Mouse (Mus musculus): ENCODE data around the gene Mettl2.
"Not testable (repeated sequence)": the region's sequence is repeated elsewhere in the genome, so short reads cannot be mapped to it uniquely, and the experiment has no call there.

Mettl2 gene

DNA sequence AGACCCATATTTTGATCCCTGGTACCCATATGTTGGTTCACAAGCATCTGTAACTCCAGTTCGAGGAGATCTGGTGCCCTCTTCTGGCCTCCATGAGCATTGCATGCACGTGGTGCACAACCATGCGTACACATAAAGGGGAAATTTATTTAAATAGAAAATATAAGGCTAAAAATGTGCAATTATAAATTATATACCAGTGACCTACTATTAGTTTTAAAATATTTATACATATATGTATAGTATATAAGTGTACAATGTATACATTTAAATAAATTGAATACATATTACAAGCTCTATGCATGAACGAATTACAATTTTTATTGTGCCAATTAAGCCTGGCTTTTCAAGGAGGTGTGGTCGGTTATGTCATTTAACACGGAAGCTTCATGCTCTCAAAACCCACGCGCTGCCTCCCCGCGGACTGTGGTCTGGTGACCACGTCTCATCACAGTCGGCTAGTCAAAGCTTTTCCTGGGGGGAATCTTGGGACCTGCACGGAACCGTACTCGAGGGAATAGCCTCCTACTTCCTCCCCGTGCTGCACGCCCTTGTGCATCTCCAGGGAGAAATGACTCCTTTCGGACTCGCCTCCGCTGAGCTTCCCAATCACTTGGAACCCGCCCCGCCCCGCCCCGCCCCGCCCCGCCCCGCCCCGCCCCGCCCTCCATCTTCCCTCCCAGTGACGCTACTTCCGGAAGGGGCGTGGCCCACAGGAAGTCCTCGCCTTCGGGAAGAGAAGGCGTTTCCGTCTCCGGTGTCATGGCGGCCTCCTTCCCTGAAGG lies at the start of gene Mettl2:
Gene Mettl2 (plus strand): TSS at position 691 of the 785 bp plus-strand sequence.
- peak; percentile 71 for DNase-seq (ENCODE audit: low spot score in 2 of 2)

DNA sequence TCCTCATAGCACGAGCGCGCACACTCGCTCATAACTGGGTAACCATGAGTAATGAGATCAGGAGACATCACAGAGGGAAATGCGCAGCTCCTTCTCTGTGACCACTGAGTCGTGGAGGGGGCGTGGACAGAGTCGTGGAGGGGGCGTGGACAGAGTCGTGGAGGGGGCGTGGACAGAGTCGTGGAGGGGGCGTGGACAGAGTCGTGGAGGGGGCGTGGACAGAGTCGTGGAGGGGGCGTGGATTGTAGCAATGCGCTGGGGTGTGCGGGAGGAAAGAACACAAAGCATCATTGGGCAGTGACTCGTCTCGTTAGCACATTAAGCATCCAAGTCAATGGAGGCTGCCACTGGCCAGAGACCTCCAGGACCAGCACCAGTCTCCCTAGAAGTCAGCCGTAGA lies 13.8 kb upstream of the Mettl2 start:
- DNase-seq (ENCODE audit: low spot score in 2 of 2): not testable (repeated sequence)

DNA sequence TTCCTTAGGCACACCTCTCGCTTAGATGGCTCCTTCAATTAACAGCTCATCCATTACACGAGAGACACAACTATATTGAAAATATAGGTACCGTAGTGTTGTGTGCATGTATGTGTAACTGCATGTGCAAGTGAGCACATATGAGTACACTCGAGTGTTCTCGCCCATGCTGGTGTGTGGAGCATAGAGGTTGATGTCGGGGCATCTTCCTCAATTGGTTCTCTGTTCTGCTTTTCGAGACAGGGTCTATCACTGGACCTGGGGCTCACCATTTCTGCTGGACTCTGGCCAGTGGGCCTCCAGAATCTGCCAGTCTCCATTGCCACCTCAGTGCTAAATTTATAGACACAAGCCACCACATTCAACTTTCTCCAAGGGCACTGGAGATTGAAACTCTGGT lies 8.4 kb upstream of the Mettl2 start:
- DNase-seq (ENCODE audit: low spot score in 2 of 2): no peak

DNA sequence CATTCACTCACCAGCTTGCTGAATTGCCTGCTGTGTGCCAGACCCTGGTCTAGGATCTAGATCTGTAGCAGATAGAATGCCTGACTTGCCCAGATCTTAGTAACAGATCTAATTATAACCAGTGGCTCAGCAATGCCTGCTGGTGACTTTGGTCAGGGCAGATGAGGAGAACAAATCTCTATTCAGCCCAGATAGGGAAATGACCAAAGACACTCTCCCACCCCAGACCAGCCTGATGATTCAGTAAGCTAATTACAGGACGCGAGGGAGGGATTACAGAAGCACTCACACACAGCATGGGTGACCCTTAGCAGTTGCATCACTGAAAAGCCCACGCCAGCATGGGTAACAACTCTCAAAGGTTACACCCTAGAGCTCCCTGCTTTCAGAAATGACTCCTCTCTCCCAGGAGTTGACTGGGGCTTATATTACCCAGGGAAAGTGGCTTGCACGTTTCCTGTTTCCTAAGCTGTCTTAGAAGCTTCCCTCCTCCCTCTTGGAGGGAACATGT lies 5.6 kb upstream of the Mettl2 start:
- no peak for DNase-seq (ENCODE audit: low spot score in 2 of 2)

DNA sequence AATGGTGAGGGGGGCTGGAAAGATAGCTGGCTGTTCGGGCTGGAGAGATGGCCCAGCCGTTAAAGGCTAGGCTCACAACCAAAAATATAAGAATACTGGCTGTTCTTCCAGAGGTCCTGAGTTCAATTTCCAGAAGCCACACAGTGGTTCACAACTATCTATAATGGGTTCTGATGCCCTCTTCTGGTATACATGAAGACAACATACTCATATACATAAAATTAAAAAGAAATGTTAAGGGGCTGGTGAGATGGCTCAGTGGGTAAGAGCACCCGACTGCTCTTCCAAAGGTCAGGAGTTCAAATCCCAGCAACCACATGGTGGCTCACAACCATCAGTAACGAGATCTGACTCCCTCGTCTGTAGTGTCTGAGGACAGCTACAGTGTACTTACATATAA lies 4.4 kb upstream of the Mettl2 start:
- DNase-seq (ENCODE audit: low spot score in 2 of 2): not testable (repeated sequence)

DNA sequence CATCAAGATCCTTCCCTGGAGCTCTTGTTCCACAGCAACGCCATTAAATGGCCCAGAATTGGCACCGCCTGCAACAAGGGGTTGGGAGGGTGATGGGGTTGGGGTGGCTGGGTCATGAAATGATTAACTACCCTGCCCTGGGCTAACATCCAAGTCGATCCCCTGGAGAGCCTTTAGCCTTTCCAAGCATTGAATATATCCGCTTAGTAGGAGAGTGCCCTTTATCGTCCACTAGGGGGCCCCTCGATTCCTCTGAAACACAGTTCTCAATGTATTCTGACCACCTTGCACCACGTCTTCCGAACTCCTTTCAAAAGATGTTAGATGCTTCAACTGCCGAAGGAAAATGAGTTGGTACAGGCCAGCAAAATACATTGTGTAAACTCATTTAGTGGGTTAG lies 2.2 kb upstream of the Mettl2 start:
- no peak for DNase-seq (ENCODE audit: low spot score in 2 of 2)

DNA sequence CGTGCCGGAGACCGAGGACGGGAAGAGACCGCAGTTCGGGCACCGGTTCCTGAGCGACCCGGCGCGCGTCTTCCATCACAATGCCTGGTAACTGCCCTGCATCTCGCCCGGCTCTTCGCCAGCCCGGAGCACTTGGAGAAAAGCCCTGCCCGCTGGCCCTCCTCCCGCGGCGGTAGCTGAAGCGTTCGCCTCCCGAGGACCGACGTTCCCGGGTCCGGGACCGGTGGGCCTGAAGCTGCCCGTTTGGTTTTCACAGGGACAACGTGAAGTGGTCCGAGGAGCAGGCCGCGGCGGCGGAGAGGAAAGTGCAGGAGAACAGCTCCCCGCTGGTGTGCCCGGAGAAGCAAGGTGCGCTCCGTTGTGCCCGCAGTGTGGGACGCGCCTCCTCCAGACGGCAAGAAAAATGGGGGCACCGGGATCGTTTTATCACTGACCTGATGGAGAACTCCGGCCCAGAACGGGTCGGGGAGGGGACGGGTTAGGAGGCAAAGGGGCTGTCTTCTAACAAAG lies 350 bp downstream of the Mettl2 start:
- no peak for DNase-seq (ENCODE audit: low spot score in 2 of 2)

DNA sequence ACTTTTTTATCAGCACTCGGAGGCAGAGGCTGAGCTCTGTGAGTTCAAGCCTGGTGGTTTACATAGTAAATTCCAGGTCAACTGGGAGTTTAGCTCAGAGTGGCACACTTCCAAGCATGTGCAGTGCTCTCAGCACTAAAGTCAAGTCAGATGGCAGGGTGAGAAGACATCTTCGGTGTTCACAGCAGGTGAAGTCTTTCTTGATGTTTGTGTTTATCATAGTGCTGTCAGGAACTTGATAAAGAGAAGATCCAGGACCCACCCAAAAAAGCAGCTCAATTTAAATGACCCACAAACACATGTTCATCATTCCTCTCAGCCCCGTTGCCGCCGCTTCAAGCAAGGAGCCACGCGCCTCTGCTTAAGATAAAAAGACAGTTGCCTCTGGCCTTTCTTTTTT lies 9.5 kb downstream of the Mettl2 start:
- no peak for DNase-seq (ENCODE audit: low spot score in 2 of 2)

DNA sequence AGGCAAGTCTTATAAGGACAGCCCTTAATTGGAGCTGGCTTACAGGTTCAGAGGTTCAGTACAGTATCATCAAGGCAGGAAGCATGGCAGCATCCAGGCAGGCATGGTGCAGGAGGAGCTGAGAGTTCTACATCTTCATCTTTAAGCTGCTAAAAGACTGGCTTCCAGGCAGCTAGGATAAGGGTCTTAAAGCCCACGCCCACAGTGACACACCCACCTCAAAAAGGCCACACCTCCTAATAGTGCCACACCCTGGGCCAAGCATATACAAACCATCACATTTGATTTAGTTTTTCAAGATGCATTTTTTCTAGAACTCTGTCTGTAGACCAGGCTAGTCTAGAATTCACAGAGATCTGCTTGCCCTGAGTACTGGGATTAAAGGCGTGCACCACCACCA lies 11.0 kb downstream of the Mettl2 start:
- not testable (repeated sequence) for DNase-seq (ENCODE audit: low spot score in 2 of 2)

DNA sequence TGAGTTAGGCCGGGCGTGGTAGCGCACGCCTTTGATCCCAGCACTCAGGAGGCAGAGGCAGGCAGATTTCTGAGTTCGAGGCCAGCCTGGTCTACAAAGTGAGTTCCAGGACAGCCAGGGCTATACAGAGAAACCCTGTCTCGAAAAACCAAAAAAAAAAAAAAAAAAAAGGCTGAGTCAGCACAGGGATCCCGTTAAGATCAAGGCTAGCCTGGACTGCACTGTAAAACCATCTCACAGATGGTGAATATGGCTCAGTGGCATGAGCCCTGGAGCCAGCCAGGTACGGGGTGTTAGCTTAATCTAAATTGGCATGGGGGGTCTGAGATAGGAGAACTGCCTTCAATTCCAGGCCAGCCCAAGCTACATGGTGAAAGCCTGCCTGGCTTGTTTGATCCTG lies 14.3 kb downstream of the Mettl2 start:
- not testable (repeated sequence) for DNase-seq (ENCODE audit: low spot score in 2 of 2)

DNA sequence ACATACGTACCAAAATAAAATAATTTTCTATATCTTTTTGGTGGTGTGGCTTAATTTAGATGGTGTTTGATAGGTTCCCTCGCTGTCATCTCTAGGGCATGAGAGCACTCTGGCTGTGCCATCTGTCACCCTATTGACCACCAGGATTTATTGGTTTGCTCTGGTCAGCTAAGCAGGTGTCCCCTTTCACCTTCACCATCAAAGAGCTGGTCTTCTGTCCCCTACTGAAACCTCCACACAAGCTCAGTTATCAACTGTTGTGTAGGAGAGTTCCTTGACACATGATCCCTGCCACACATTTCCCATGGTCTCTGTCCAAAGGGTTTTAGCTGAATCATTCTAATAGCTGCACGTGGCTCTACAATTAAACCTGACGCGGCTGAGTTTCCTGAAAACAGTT lies 14.9 kb downstream of the Mettl2 start:
- DNase-seq (ENCODE audit: low spot score in 2 of 2): no peak

DNA sequence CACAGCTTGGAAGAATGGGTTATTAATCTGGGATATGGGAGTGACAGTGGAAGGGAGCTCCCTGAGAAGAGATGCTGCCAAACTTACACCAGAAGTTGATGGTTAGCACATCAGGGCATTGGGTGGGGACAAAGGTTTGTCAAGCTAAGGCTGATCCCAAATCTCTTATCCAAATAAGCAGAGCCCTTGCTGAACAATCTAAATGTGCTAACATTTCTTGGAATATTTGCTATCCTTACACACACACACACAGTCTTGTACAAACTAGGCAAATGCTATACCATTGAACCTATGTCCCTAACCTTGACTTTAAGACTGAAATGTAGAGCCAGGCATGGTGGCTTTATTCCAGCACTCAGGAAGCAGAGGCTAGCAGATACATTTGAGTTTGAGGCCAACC lies 17.3 kb downstream of the Mettl2 start:
- no peak for DNase-seq (ENCODE audit: low spot score in 2 of 2)

DNA sequence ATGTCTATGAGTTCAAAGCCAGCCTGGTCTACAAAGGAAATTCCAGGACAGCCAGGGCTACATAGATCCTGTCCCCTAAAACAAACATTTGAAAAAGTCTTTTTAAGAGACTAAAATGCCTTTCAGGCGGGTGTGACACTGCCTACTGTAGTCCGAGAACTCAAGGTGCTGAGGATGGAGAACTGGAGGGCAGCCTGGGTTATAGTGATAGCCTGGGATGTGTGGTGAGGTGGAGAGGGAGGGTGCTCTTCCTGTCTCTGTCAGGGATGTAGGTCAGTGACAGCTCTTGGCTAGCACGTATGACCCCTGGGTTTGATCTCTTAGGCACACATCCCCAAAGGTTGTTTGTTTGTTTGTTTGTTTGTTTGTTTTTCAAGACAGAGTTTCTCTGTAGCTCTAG lies 17.9 kb downstream of the Mettl2 start:
- DNase-seq (ENCODE audit: low spot score in 2 of 2): no peak

DNA sequence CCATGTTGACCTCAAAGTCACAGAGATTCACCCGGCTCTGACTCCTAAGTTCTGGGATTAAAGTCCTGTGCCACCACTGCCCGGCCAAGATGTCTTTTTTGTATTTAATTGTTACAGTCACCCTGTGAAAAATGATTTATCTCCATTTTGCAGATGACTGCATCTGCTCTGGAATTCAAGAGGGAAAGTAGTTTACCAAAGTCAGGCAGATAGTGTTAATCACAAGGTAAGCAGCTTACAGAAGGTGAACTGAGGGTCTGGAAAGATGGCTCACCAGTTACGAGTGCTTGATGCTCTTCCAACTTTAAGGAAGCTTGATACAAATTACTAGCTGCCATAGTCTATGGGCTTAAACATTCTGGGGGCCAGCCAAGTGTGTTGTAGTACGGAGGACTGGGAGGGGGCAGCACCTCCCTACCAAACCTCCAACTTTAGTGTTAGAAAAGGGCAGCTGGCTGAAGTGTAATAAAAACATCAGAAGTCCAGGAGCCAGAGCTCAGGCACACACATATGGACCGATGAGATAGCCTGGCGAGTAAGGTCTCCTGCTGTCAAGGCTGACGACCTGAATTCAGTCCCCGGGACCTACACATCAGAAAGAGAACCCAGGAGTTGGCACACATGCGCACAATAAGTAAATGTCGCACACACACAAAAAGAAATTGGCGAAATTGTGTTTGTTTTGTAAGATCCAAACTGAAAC lies 18.4 kb downstream of the Mettl2 start:
- DNase-seq (ENCODE audit: low spot score in 2 of 2): no peak

DNA sequence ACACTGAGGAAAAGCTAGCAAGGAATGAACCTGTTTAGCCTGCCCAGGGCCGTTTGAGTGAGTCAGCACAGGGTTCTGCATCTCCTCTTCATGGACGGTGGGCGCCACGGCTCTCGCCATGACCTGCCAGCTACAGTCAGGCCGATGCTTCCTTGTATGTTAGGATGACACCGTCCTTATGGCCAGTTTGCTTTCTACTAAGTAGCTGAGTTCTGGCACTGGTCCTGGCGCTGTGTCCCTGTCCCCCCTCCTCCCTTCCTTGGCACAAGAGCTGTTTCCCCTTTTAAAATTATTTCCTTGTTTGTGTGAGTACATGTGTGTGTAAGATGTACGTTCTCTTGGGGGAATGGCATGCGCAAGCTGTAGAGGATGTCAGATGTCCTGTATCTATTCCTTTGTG lies 19.0 kb downstream of the Mettl2 start:
- DNase-seq (ENCODE audit: low spot score in 2 of 2): no peak

DNA sequence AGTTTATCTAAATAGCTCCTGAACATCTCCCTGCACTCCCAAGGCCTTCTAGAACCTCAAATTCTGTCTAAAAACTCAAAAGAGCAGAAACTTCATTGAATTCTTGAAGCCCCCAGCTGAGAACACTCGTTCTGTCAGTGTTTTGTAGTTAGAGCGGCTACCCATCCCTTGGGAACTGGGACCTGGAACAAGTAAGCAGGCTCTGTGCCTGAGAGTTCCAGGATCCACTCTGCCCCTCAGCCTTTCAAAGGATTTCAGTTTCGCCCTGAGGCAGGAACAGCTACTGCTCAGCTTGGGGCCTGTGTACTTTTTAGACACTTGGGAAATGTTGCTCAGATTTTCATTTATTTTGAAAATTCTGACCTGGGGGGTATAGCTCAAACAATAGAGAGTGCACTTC lies 20.4 kb downstream of the Mettl2 start, which contains the start of gene Gm10842:
Gene Gm10842 (plus strand): TSS at position 301 of the 400 bp plus-strand sequence.
- no peak for DNase-seq (ENCODE audit: low spot score in 2 of 2)

DNA sequence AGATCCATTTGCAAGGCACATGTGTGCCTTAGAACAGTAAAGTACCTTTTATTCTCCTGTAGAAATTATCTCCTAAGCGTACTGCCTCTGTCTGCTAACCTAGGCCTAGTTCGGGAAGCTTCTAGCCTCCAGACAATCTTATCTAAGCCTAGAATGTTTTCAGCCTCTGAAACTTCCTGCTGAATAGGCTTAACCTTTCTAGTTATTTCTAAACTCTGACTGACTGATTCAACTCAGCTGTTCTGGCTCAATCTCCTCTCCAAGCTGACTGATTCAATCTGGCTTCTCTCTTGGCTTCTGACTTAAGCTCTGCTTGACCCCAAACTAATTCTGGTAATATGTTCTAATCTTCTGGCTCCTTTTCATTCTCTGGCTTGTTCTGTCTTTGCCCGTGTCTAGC lies 23.1 kb downstream of the Mettl2 start:
- no peak for DNase-seq (ENCODE audit: low spot score in 2 of 2)

DNA sequence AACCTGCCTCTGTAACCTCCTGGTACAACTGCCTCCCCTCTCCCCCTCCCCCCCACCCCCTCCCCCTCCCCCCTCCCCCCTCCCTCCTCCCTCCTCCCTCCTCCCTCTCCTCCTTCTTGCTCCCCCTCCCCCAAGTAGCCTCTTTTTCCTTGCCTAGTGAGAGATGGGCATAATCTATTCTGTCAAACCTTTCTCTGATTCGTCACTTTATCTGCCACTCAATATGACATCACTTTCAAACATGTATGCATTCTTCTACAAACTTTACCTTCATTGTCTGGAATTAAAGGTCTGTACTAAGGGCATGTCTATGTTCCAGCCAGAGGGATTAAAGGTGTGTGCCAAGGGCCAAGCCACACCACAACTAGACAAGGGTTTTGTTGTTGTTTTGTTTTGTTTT lies 23.5 kb downstream of the Mettl2 start:
- no peak for DNase-seq (ENCODE audit: low spot score in 2 of 2)

DNA sequence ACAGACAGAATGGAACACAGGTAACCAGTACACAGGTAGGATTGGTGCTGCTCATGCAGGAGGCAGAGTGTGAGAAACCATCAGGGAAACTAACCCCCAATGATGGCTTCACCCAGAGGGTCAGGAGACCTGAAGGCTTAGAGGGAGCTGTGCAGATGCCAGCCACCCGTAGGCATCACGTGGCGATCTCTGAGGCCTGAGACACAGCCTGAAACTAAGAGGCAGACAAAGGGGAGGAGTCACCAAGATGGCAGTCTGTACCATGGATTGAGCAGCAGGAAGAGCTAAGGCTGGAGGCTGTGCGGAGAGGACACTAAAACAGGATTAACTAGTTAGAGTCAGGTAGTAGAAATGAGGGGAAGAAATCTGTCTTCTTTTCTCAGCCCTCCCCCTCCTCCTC lies 24.5 kb downstream of the Mettl2 start:
- DNase-seq (ENCODE audit: low spot score in 2 of 2): no peak

DNA sequence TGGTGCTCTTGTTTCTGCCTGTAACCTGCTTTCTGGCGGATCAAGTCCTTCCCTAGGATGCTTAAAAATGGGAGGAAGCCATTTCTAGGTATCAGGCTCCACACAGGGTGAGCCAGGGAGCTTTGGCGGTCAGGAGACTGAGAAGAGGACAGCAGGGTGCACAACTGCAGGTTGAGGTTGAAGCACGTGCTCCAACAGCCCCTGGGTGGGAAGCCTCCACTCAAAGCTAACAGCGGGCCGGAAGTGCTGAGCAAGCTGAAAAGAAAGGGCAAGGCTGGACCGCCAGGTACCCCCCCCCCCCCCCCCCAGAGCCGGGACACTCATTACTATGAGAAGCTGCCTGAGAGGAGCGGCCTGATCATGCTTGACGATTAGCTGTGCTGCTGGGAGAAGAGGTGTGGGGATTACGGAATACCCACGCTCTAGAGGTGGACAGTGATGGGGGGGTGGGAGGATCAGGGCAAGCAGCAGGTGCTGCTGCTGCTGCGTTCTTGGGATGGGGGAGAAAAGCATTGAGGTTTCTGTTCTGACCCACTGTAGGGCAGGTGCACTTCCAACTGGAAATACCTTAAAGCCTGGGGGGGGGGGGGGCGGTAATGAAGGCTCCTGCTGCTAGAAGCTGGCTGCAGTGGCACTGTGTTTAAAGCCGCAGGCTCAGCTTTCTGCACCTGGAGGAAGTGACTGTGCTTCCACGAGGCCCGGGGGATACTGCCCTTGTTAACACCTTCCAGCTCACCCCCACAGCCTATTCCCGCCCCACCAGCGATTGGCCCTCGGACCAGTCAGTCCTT lies 25.2 kb downstream of the Mettl2 start:
- DNase-seq (ENCODE audit: low spot score in 2 of 2): no peak

DNA sequence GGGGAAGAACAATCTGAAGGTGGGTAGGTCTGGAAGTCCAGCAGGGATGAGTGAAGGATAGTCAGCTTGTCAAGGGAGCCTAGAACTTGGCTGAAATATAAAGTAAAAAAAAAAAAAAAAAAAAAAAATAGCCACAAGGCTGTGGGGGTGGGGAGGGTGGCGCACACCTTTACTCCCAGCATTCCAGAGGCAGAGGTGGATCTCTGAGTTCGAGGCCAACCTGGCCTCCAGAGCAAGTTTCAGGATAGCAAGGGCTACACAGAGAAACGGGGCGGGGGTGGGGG lies 25.7 kb downstream of the Mettl2 start:
- no peak for DNase-seq (ENCODE audit: low spot score in 2 of 2)

DNA sequence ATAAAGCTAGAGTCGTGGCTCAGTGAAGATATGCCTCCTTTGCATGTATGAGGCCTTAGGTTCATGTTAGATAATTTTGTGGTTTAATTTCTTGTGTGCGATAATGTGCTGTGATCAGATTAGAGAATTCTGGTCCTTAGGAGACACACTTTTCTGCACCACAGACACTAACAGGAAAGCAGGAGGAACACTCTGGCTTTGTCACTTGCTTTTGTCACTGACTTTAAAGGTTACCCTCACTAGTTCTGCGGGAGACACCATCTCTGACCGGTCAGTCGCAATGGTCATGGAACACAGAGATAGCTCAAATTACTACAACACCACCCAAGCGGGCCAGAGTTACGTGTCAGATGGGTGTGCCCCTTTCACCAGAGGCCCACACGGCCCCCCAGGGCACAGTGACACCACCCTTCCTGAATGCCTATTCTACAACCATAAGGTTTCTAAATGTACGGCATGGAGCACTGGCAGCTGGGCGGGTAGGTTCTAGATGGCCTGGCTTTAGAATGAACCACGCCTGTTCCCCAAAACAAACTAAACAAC lies 26.2 kb downstream of the Mettl2 start:
- DNase-seq (ENCODE audit: low spot score in 2 of 2): no peak

All from right cerebral cortex, postnatal 36 days (tissue).